Mouse (Mus musculus): ENCODE measurements at regions not wholly inside any gene's neighbourhood (a gene's known extent, or its start where the extent isn't known, plus 50 kb on each side); places are given as distances from the start of the nearest gene placed in this dataset.

- Histone ChIP-seq H3K4me1 (ENCODE audit: control insufficient read depth, insufficient read depth, low read length) (peaks cover 54% of the 10 kb centered on the region), H3K27ac (ENCODE audit: insufficient read depth, low read depth, low read length) (no peak overlapping the region), H3K4me3 (ENCODE audit: insufficient read depth, low read length) (no peak overlapping the region)
- TF ChIP-seq CTCF (IDR thresholded peaks at IDR 0.05; ENCODE audit: low read depth, low read length) (no peak), POLR2A (IDR thresholded peaks at IDR 0.05; ENCODE audit: borderline replicate concordance, low read depth, low read length) (no peak)
These were observed 89.2 kb upstream of the Irf2bp2 start for GRCm38 (mm10) chr8:126682817-126683554.

GRCm38 (mm10) chr8:126681948-126682651 lies 88.3 kb upstream of the Irf2bp2 start:
- TF ChIP-seq POLR2A (IDR thresholded peaks at IDR 0.05; ENCODE audit: borderline replicate concordance, low read depth, low read length) = no peak
- no peak for TF ChIP-seq CTCF (IDR thresholded peaks at IDR 0.05; ENCODE audit: low read depth, low read length)
- Histone ChIP-seq H3K4me3 (ENCODE audit: insufficient read depth, low read length) (no peak overlapping the region), H3K4me1 (ENCODE audit: control insufficient read depth, insufficient read depth, low read length) (peaks cover 47% of the 10 kb centered on the region), H3K27ac (ENCODE audit: insufficient read depth, low read depth, low read length) (no peak overlapping the region)

GRCm38 (mm10) chr8:126678004-126678751 lies 84.4 kb upstream of the Irf2bp2 start:
- TF ChIP-seq CTCF (IDR thresholded peaks at IDR 0.05; ENCODE audit: low read depth, low read length) = no peak
- no peak for TF ChIP-seq POLR2A (IDR thresholded peaks at IDR 0.05; ENCODE audit: borderline replicate concordance, low read depth, low read length)
- peaks cover 17% of the 10 kb centered on the region for H3K4me1 ChIP-seq (ENCODE audit: control insufficient read depth, insufficient read depth, low read length)
- no peak overlapping the region for H3K27ac ChIP-seq (ENCODE audit: insufficient read depth, low read depth, low read length)
- no peak overlapping the region for H3K4me3 ChIP-seq (ENCODE audit: insufficient read depth, low read length)

GRCm38 (mm10) chr8:126675153-126675552 lies 81.4 kb upstream of the Irf2bp2 start:
- Histone ChIP-seq H3K4me3 (ENCODE audit: insufficient read depth, low read length) (no peak overlapping the region), H3K4me1 (ENCODE audit: control insufficient read depth, insufficient read depth, low read length) (0 out of 2 replicates have a peak, but pooled peaks cover 3% of the 10 kb centered on the region), H3K27ac (ENCODE audit: insufficient read depth, low read depth, low read length) (no peak overlapping the region)
- TF ChIP-seq CTCF (IDR thresholded peaks at IDR 0.05; ENCODE audit: low read depth, low read length) = no peak

- TF ChIP-seq CTCF (IDR thresholded peaks at IDR 0.05; ENCODE audit: low read depth, low read length) (no peak), POLR2A (IDR thresholded peaks at IDR 0.05; ENCODE audit: borderline replicate concordance, low read depth, low read length) (no peak)
- Histone ChIP-seq H3K4me1 (ENCODE audit: control insufficient read depth, insufficient read depth, low read length) (0 out of 2 replicates have a peak, but pooled peaks cover 2% of the 10 kb centered on the region), H3K4me3 (ENCODE audit: insufficient read depth, low read length) (no peak overlapping the region), H3K27ac (ENCODE audit: insufficient read depth, low read depth, low read length) (no peak overlapping the region)
These were observed 79.4 kb upstream of the Irf2bp2 start for GRCm38 (mm10) chr8:126673038-126673740.

GRCm38 (mm10) chr8:126671594-126671993 lies 77.8 kb upstream of the Irf2bp2 start:
- H3K27ac ChIP-seq (ENCODE audit: insufficient read depth, low read depth, low read length) = no peak overlapping the region
- TF ChIP-seq CTCF (IDR thresholded peaks at IDR 0.05; ENCODE audit: low read depth, low read length) (no peak), POLR2A (IDR thresholded peaks at IDR 0.05; ENCODE audit: borderline replicate concordance, low read depth, low read length) (no peak)
- H3K4me1 ChIP-seq (ENCODE audit: control insufficient read depth, insufficient read depth, low read length) = peaks cover 16% of the 10 kb centered on the region
- H3K4me3 ChIP-seq (ENCODE audit: insufficient read depth, low read length) = no peak overlapping the region

- peaks cover 22% of the 10 kb centered on the region for H3K4me1 ChIP-seq (ENCODE audit: control insufficient read depth, insufficient read depth, low read length)
- H3K4me3 ChIP-seq (ENCODE audit: insufficient read depth, low read length) = no peak overlapping the region
- no peak overlapping the region for H3K27ac ChIP-seq (ENCODE audit: insufficient read depth, low read depth, low read length)
- TF ChIP-seq CTCF (IDR thresholded peaks at IDR 0.05; ENCODE audit: low read depth, low read length) (no peak), POLR2A (IDR thresholded peaks at IDR 0.05; ENCODE audit: borderline replicate concordance, low read depth, low read length) (no peak)
These were observed 76.1 kb upstream of the Irf2bp2 start for GRCm38 (mm10) chr8:126669919-126670318.

- Histone ChIP-seq H3K4me1 (ENCODE audit: control insufficient read depth, insufficient read depth, low read length) (peaks cover 27% of the 10 kb centered on the region), H3K4me3 (ENCODE audit: insufficient read depth, low read length) (no peak overlapping the region), H3K27ac (ENCODE audit: insufficient read depth, low read depth, low read length) (no peak overlapping the region)
- no peak for TF ChIP-seq POLR2A (IDR thresholded peaks at IDR 0.05; ENCODE audit: borderline replicate concordance, low read depth, low read length)
- TF ChIP-seq CTCF (IDR thresholded peaks at IDR 0.05; ENCODE audit: low read depth, low read length) = no peak
These were observed 75.4 kb upstream of the Irf2bp2 start for GRCm38 (mm10) chr8:126669154-126669553.

- TF ChIP-seq POLR2A (IDR thresholded peaks at IDR 0.05; ENCODE audit: borderline replicate concordance, low read depth, low read length) (no peak), CTCF (IDR thresholded peaks at IDR 0.05; ENCODE audit: low read depth, low read length) (no peak)
- Histone ChIP-seq H3K4me3 (ENCODE audit: insufficient read depth, low read length) (no peak overlapping the region), H3K27ac (ENCODE audit: insufficient read depth, low read depth, low read length) (no peak overlapping the region), H3K4me1 (ENCODE audit: control insufficient read depth, insufficient read depth, low read length) (peaks cover 29% of the 10 kb centered on the region)
These were observed 74.9 kb upstream of the Irf2bp2 start for GRCm38 (mm10) chr8:126668657-126669025.

All from bone marrow macrophage, adult 2 months (primary cell).